Mouse (Mus musculus) liver, postnatal 0 days (tissue): ENCODE measurements around the gene Tnip3.

ENCODE experiments used
- CTCF ChIP-seq: sonication (generic); IDR thresholded peaks from 2 replicates; pipeline ENCODE4 v1.5.1; 2016; ENCODE audit warnings: antibody characterized with exemption, low read depth
- EP300 ChIP-seq: IDR thresholded peaks from 2 replicates; pipeline ENCODE4 v1.6.1; 2016; ENCODE audit warnings: antibody characterized with exemption, low read depth, mild to moderate bottlenecking

DNA sequence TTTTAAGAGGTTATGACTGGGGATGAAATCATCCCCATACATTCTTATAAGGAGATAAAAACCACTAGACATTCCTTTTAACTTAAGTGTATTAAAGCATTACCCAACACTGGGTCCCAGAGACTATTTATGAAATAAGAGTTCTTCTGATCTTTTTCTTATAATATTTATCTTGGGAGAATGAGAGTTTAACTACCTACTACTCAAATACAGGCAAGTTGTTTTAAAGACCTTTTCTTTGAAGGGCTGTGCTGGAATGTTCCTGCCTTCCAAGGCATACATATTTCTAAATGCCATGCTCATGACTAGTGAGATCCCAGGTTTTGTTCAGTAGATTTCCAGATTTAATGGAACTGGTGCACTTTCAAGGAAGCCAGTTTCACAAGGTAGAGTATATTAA is 81.8 kb downstream of the Tnip3 start:
- TF ChIP-seq CTCF, result no peak
- TF ChIP-seq EP300, result no peak
